Mouse (Mus musculus) telencephalon, adult 2 months (tissue): ENCODE measurements at regions not wholly inside any gene's neighbourhood (a gene's known extent, or its start where the extent isn't known, plus 50 kb on each side); places are given as distances from the start of the nearest gene placed in this dataset.
"Not testable (repeated sequence)": the region's sequence is repeated elsewhere in the genome, so short reads cannot be mapped to it uniquely, and the experiment has no call there.

Experiments used
- DNase-seq: peaks from one replicate; pipeline ENCODE4 v3.0.0-alpha.2; 2011; ENCODE audit warnings: low read depth, low spot score

DNA sequence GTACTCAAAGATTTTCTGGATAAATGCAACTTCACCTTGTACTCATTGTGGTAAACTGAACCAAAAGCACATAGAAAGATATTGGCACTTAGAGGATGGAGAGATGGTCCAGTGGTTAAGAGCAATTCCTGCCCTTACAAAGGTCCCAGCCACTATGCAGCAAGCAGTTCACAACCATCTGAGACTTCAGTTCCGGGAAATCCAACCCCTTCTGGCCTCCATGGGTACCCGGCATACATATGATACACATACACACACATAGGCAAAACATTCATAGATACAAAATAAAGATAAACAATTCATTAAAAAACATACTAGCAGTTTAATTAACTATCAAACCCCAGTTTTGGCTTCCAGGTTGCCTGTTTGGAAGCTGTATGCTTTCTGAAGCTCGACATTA, 189.5 kb upstream of the Tmem45b start:
- no peak for DNase-seq

DNA sequence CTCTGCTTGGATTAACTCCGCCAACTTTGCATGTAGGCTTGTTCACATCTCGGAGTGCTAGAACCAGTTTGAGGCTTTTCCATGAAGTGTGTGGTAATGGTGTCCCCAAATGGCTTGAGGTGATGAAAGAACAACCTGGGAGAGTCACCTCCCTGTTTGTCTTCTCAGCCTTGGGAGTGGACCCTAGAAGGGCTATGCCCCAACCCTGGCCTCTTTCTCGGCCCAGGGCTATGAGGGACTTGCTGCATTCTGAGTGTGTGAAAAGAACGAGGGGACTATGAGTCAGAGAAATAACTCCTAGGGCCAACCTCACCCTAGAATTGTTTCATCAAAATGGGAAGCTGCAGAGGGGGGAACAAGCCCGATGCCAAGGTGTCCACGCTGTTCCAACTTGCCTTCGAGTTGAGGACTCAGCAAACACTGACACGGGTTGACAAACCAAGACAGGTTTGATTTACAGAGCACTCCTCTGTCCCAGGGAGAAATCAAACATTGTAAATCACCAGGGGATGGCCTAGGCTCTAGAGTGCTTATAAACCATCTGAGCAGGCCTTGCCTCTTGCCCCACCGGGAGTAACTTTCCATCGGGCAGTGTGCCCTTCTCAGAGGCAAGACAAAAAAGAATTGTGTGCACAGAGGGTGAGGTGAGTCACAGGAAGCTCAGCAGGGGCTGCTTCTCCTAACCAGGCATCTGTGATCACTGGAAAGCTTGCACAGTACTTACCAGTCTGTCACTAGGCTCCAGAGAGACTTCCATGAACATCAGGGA, 186.3 kb upstream of the Tmem45b start:
- DNase-seq, result no peak

DNA sequence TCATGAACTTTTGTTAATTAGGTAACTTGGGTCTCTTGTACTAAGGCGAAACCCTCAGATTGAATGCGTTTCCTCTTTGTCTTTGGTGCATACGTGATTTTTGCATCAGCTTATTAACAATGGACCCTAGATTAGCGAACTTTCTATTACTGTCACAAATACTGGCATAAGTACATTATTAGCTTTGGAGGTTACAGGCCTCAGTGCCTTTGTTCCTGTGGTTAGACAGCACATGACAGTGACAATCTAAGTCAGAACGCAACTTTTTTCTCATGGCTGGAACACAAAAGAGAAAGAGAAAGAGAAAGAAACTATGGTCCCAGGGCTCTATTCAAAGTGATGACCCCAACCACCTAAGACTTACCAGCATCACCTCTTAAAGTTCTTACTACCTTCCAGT, 184.8 kb upstream of the Tmem45b start:
- DNase-seq, result no peak

DNA sequence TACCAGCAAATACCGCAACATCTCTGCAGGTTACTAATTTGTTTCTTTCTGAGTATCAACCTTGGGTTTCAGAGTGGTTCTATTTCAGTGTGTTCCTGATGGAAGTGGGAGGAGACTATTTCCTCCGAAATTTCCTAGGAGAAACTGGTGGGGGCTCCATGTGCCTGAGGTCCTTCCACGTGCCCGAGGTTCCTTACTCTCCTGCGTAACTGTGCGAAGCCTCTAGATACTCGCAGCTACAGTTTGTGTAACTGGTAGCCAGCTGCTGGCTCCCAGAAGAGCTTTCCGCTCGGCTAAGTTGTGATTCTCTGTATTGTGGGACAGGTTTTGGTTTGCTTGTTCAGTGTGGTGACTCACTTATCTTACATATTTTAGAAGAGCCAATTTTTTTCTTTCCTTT, 184.3 kb upstream of the Tmem45b start:
- DNase-seq, result no peak

DNA sequence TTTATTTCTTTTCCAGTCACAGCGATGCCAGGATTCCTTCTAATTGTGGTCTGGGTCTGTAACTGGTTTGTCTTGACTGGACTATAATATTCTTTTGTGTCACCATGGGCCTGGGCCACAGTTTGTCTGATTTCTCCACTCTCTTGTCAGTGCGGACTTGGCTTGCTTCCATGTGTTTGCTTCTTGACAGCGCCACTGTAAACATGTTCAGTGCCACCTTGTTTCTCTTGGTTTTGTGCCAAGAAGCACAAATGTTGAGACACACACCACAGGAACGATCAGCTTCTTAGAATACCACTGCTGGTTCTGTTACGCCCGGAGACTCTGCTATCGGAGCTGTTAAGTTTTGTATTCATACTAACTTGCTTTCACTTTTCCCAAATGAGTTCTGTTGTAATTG, 180.9 kb upstream of the Tmem45b start:
- DNase-seq, result no peak

DNA sequence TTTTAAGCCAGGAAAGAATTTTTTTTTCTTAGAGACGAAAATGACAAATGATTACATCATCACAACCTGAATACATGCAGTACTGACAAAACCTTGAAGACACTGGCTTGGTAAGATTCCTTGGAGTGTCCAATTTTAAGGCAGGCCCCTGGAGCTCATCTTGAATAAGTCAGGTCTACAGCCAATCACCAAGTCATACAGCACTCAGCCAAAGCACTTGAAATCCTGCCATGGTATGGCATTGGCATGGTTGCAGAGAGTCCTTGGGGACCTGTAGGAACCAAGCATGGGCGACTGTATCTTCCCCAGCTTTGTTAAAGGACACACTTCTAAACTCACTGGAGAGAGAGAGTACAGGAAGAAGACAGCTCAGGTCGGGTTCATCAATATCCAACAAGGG, 179.8 kb upstream of the Tmem45b start:
- DNase-seq, result no peak

DNA sequence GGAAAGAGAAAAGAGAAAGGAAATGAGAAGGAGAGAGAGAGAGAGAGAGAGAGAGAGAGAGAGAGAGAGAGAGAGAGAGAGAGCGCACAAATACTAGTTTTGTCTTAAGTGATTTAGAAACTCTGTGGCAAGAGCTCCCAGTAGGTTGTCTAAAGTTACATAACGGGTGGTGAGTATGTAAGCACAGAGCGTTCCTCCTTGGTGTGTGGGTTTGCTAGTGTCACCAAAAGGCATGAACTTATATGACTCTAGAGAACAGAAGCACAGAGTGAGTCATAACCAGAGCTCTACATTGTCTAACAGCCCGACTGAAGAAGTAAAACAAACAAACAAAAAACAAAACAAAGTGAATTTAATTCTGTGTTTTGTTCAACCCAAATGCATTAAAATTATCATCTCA, 177.9 kb upstream of the Tmem45b start:
- DNase-seq, result no peak

DNA sequence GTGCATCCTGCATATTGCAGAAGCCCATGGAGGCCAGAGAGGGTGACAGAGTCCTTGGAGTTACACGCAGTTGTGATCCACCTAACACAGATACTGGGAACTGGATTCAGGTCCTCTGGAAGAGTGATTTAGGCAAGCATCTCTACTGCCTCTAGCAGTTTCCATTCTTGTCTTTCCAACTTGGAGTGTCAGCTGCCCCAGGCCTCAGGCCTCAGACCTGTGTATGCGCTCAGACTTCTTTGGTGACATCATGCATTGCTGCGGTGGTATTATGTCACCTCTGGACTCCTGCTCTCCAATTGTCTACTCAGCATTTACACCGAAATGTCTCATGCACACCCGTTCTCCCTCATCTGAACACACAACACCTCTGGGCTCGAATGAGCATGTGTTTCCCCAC, 164.0 kb upstream of the Tmem45b start:
- DNase-seq, result no peak

DNA sequence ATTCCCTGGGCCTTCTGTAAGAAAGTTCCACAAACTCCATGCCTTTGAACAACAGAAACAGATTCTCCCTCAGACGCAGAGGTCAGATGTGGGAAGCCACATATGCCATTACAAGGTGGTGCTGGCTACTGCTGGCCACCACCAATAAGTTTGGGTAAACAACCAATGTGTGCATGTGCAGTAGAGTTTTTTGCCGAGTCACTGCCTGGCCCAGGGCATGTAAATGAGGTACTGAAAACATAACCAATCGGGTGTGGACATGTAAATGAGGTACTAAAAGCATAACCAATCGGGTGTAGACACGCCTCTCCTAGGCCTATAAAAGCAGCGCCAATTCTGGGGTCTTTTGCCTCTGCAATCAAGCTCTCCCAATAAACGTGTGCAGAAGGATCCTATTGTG, 157.3 kb upstream of the Tmem45b start:
- DNase-seq, result not testable (repeated sequence)

DNA sequence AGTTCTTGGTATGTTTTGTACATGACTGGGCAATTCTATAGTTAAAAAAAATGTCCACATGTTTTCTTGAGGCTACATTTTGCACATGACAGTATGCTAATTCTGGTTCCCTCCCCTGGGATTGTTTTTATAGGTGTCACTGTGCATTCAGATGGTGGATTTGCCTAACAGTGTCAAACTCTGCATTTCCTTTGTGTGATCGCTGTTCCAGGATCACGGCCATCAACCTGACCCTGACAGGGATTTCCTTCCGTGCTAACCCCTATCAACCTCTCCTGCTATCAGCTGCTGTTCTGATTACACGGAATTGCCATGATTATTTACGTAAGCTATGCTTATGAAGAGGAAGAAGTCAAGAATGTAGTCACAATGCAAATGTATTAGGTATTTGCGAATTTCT, 155.1 kb upstream of the Tmem45b start:
- no peak for DNase-seq

DNA sequence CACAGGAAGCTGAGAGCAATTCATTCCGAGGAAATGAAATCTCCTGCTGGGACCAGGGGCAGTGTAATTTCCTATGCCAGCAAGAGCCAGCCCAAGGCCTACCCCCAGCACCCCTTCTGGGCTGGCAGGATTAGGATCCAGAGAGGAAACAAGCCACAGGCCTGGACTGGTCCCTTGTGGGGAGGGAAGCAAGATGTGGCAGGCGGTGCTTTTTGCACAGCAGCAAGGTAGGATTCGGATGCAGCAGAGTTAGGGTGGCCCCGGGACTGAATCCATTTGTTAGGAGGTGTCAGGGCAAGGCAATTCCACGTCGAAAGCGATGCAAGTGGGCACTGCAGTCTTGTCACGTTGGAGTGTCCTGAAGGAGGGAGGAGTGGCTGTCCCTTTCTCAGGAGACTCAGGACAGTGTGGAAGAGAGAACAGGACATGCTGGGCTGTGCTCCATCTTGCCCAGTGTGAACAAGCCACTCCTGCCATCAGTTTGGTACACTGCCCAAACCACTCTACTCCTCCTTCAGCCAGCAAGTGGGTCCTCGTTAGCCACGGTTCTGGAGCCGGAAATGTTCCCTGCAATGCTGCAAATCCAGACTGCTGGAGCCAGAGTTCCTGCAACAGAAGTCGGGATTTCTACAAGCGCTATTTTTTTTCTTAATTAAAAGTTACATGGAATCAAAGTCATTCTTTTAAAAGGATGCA, 150.1 kb upstream of the Tmem45b start:
- DNase-seq, result no peak

DNA sequence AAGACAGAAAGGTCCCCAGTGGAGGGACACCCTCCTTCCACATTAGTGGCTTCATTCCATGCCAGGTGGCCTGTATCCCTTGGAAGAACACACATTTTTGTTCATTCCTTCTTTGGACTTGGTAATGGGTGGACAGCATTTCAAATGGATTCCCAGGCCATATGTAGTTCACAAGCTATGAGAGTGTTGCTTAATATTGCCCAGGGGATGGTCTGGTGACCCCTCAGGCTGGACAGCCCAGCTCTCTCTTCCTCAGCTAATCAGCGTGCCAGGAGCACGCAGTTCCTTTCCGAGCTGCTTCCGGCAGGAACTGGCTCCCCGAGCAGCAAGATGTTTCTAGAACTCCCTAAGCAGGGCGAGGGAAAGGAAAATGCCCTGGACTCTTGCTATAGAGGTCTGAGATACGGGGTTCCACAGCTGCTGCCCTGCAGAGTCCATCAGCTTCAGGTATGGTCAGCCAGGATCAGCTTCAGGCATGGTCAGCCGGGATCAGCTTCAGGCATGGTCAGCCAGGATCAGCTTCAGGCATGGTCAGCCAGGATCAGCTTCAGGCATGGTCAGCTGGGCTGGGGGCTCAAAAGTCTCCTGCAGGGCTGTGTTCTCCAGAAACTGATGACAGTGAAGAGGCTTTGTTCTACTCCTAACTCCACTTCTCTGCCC, 146.9 kb upstream of the Tmem45b start:
- DNase-seq, result no peak

DNA sequence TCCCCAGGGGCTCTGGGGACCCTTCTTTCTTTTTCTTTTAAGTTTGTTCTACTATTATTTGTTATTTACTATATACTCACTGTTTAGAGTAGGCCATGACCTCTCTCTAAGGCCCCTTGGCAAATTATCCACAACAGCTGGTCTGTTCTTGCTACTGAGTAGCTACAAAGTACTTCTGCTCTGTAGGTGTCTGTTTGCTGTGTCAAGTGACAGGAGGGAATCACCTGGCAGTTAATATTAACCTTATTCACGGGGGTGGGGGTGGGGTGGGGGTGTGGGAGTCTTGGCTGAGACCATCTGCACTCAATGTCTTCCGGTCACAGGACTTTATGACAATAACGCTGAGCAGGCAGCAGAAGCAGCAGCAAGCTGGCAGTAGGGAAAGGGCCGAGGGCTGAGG, 146.4 kb upstream of the Tmem45b start:
- no peak for DNase-seq

DNA sequence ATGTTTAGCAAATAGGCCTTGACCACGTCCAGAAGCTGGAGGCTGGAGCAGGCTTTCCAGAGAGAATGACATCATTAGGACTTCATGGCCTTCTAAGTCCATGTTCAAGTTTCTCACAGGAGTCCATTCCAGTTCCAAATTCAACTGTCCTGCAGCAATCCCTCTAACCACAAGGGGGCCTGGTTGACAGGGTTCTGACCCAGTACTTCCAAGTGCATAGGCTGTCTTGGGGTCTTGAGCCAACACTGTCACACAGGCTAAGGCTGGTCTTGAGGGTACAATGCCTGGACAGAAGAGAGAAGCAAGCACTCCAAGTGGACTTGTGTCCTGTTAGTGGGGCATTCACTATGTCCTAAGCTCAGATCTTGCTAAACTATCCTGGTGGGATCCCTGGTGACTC, 145.9 kb upstream of the Tmem45b start:
- DNase-seq, result no peak

DNA sequence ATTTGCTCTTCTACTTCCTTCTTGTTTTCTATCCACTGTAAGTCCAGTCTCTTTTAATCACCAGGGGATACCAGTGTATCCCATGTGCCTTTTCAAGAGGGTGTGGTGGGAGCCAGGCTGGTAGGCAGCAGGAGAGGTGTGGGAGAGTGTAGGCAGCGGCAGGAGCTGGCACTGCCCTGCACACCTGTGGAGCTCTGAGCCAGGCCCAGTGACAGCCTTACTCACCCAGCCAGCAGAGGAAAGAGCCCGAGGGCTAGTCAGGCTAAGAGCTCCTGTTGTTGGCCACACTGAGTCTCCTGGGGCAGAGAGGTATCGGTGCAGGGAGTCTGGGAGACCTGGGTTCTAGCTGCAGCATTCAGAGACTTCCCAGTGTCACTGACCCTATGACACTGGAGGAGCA, 145.5 kb upstream of the Tmem45b start:
- DNase-seq, result no peak

DNA sequence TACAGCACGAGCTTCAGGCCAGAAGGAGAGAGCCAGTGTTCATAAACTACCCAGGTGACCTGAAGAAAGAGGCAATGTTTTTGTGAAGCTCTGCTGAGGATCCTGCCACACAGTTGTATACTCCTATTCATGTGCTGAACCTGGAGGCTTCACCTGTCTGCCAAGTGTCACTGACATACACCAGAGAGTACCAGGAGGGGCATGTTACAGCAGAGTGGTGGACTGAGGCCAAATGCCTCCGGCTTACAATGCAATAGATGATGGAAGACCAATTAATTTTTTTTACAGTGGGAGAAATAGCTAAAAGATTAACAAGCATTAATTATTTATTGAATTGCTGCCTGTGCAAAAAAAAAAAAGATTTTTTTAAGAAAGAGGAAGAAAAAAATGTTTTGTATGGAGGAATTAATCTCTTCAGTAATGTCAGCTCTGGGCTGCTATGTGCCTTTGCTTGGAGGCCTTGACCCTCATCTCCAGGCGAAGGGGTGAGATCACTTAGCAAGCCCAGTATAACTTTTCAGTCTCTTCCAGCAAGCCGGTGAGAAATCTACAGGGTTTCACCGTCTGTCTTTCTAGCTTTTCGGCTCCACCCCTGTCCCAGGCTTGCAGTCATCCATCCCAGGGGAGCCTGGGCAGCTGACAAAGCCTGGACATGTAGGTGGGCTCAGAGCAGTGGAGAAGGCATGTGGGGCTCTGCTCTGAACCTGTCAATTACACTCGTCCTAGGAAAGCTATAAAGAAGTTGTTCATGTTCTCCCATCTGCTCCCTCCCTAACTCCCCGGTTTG, 144.0 kb upstream of the Tmem45b start:
- no peak for DNase-seq

DNA sequence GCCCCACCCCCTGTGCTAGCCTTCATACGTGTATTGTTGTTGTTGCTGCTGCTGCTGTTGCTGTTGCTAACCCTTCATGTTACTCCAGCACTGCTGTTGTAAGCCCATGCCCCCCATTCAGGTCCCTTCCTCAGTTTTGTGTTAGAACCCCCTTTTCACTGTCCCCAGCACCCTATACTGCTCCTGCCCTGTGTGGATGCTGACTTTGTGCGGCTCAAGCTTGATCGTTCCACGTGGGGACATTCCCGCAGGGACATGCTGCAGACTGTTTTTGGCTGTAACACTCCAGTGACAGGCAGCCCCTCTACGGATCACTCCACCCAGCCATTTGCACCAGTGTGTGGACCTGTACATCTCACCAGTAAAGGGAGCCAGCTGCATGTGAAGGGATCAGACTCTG, 142.7 kb upstream of the Tmem45b start:
- DNase-seq, result no peak

DNA sequence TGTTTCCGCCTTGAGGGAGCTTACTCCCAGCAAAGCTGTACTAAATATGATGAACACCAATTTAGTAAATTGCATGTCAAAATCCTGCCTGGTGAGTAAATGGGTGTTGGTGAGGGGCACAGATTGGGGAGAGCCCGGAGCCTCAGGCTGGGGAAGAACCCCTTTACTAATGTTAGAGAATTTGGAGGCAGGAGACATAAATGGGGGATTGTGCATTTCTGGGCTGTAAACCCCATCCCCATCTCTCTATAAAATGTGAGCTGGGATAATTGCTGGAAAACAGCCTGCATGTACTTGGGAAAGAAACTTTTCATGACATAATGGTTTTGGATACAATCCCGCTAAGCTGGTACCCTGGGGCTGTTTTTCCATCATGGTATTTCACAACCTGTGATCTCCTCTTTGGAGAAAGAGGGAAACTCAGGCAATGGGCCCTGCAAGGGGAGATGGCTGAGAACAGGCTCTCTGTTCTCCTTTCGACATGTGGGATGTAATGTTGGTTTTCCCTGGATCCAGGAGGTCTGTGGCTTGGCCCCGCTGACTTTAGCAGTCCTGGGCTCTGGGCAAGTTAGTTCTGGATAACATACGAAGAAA, 140.3 kb upstream of the Tmem45b start:
- DNase-seq, result no peak

DNA sequence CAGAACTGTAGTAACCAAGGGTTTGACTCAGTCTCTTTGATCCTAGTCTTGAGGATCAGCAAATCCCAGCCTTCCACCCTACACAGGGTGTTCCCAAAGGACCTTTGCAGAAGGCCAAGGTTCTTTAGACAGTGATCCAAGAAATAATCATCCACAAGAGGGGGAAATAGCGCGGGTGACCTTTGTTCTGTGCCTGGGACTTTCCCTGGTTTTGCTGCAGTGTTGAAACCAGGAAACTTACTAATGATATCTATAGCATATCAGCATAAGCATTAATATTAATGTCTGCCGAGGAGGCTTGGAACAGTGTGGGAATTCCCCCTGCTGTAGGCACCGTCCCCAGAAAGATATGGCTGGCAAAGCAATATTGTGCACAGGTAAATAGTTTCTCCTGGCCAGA, 138.4 kb upstream of the Tmem45b start:
- no peak for DNase-seq

DNA sequence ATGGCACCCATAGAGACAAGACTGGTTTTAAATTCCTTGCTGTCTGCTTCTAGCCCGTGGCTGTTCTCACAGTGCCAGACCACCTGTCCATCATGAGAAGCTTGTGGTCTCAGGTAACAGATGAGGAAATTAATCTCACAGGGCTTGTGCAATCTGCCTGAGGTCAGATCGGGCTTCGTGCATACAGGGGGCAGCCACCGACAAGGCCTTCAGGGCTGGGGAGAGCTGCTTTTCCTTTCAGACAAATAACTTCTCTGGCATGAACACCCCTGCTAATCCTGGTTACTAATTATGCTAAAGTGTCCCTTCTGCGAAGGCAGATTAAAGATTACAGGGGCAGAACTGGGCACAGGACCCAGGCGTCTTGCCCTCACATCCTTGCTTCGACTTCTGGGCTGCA, 130.8 kb upstream of the Tmem45b start:
- DNase-seq, result no peak

DNA sequence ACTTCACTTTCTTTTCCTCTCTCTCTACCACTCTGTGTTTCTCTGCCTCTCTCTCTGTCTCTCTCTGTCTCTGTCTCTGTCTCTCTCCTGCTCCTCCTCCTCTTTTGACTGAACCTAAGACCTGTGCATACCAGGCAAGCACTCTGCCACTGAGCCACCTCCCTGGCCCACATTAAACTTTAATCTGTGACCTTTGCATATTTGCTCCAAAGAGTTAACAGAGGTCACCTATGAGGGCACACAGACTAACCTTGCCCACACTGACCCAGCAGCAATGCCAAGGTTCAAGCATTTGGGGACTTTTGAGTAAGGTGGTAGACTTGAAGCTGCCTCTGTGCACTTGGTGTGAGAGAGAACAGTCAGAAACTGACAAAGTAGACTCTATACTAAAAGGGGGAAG, 123.4 kb upstream of the Tmem45b start:
- no peak for DNase-seq

DNA sequence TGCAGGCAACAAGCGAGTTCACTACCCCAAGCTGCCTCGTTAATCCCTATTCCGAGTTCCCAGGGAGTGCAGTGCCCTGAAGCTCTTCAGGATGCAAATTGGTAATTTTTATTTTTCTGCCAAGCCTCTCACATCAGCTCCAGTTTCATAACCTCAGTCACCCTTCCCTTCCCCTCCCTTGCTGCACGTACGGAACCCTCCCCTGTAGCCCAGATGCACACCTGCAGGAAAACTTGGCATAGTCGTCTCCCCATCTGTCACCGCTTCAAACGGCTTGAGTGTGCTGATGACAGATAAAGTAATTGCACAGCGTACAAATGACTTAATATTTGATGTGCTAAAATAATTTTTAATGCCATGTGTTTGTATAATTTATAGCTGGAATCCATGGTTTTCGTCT, 119.7 kb upstream of the Tmem45b start:
- DNase-seq, result no peak
